Mouse (Mus musculus) heart, embryonic 11.5 days (tissue): ENCODE results near the gene Nfat5. TPM values are rescaled to one million over a fixed set of nuclear protein-coding genes. Genes with fewer than 3 reads are reported as not detected.

Experiments
- ATAC-seq: fragments of 200-750 bp; cut with Nextera tagmentation; replicated peaks from 2 replicates; pipeline ENCODE4 v1.8.0; 2017; ENCODE audit warnings: moderate library complexity; ENCODE audit not compliant: insufficient number of reproducible peaks, low FRiP score, low TSS enrichment
- H3K27ac ChIP-seq: fragments of 300-500 bp; sonication (generic); 2 replicates; pipeline ENCODE4 v1.5.1; 2014; ENCODE audit warnings: mild to moderate bottlenecking, low read depth, low read length
- H3K27me3 ChIP-seq: fragments of 300-500 bp; sonication (generic); 2 replicates; pipeline ENCODE4 v1.6.1; 2014; ENCODE audit warnings: mild to moderate bottlenecking, low read length, mixed read lengths; ENCODE audit not compliant: control insufficient read depth, insufficient read depth
- H3K36me3 ChIP-seq: fragments of 300-500 bp; sonication (generic); 2 replicates; pipeline ENCODE4 v1.6.1; 2014; ENCODE audit warnings: mild to moderate bottlenecking, low read length, moderate library complexity, mixed read lengths; ENCODE audit not compliant: control insufficient read depth, insufficient read depth
- H3K4me1 ChIP-seq: fragments of 300-500 bp; sonication (generic); 2 replicates; pipeline ENCODE4 v1.6.1; 2014; ENCODE audit warnings: low read length; ENCODE audit not compliant: control insufficient read depth, insufficient read depth
- H3K4me2 ChIP-seq: fragments of 300-500 bp; sonication (generic); 2 replicates; pipeline ENCODE4 v1.6.1; 2014; ENCODE audit warnings: mild to moderate bottlenecking, moderate library complexity
- H3K4me3 ChIP-seq: fragments of 300-500 bp; sonication (generic); 2 replicates; pipeline ENCODE4 v1.5.1; 2014; ENCODE audit warnings: low read depth, low read length
- H3K9ac ChIP-seq: fragments of 300-500 bp; sonication (generic); 2 replicates; pipeline ENCODE4 v1.6.1; 2014; ENCODE audit warnings: mild to moderate bottlenecking, low read depth, low read length, moderate library complexity
- H3K9me3 ChIP-seq: fragments of 300-500 bp; sonication (generic); replicated peaks from 2 replicates; pipeline ENCODE4 v1.6.1; 2016; ENCODE audit warnings: low read length; ENCODE audit not compliant: control insufficient read depth
- WGBS: fragments of 180-500 bp; shearing (Covaris S2); extraction: QIAGEN DNeasy Blood & Tissue Kit; methylation state at CpG from one replicate; pipeline ENCODE4 v1.1.7; 2014; ENCODE audit not compliant: insufficient replicate concordance; 5-methylcytosine and 5-hydroxymethylcytosine counted together
- polyA plus RNA-seq: library from polyadenylated mRNA; unstranded; fragments of >200 nt; fragmentation: Nextera tagmentation; extraction: Ambion mirVana; gene quantifications from 2 replicates; pipeline ENCODE4 v1.2.1, GENCODE M21; 2014

Gene Nfat5
- polyA plus RNA-seq, 1 experiment from 2014 or later = 12.2 TPM

GRCm38 (mm10) chr8:107412552-107412951 lies 119.3 kb downstream of the Nfat5 start:
- Histone ChIP-seq H3K36me3 (peaks cover 51% of the 10 kb centered on the region), H3K27me3 (no peaks in the 10 kb centered on the region), H3K4me3 (no peak overlapping the region), H3K9me3 (no peaks in the 10 kb centered on the region), H3K4me2 (no peak overlapping the region), H3K9ac (no peak overlapping the region), H3K27ac (no peak overlapping the region), H3K4me1 (no peaks in the 10 kb centered on the region)
- no peak for ATAC-seq
- 89% methylated on average over 8 of the region's 8 CpGs for WGBS

DNA sequence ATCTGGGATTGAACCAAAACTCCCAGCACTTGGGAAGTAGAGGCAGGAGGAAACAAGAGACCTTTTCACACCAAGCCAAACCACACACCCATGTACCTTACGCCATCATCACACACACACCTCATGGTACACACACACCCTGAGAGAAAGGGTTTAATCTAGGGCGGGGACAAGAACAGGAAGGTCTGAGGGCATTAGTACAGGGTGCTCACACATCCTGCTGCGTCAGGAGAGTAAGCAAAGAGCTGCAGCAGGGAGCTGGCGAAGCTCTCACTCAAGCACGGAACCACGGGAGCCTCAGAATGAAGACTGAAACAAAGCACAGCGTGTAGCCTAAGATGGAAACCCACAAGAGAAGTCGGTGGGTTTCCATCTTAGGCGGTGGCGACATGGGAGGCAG lies 120.6 kb downstream of the Nfat5 start:
- H3K36me3 ChIP-seq = peaks cover 59% of the 10 kb centered on the region
- no peak overlapping the region for H3K4me2 ChIP-seq
- H3K27me3 ChIP-seq = no peaks in the 10 kb centered on the region
- no peak overlapping the region for H3K9ac ChIP-seq
- ATAC-seq = no peak
- H3K4me1 ChIP-seq = no peaks in the 10 kb centered on the region
- H3K4me3 ChIP-seq = no peak overlapping the region
- H3K9me3 ChIP-seq = no peaks in the 10 kb centered on the region
- 85% methylated on average over 10 of the region's 10 CpGs for WGBS
- no peak overlapping the region for H3K27ac ChIP-seq

DNA sequence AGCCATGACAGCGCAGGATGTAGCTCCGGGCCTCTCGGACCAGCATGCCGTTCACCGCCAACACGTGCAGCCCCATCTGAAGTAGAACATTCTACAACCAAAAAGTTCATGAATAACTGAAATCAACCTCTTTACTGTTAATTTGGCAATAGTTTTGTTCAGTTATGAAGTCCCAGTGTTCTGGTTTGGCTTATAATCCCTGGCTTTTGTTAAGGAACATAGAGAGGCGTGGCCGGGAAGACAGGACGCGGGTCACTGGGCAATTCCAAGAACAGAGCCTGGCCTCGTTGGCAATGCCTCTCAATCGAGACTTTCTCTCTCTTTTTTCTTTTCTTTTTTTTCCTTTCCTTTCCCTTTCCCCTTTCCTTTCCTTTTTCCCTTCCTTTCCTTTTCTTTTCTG lies 123.7 kb downstream of the Nfat5 start:
- Histone ChIP-seq H3K4me2 (no peak overlapping the region), H3K9me3 (no peaks in the 10 kb centered on the region), H3K36me3 (peaks cover 55% of the 10 kb centered on the region), H3K4me1 (no peaks in the 10 kb centered on the region), H3K27me3 (no peaks in the 10 kb centered on the region), H3K27ac (no peak overlapping the region), H3K9ac (no peak overlapping the region), H3K4me3 (no peak overlapping the region)
- 91% methylated on average over 12 of the region's 12 CpGs for WGBS
- no peak for ATAC-seq

- H3K4me3 ChIP-seq = peak overlapping the region; percentile 81
- H3K27me3 ChIP-seq = 0 out of 2 replicates have a peak, but pooled peaks cover 2% of the 10 kb centered on the region
- peaks cover 8% of the 10 kb centered on the region for H3K36me3 ChIP-seq
- no peaks in the 10 kb centered on the region for H3K9me3 ChIP-seq
- ATAC-seq = no peak
- H3K4me2 ChIP-seq = peak overlapping the region; percentile 83
- H3K4me1 ChIP-seq = peaks cover 8% of the 10 kb centered on the region; the same call in 1 of the 2 replicates
- H3K27ac ChIP-seq = no peak overlapping the region
- H3K9ac ChIP-seq = peak overlapping the region; percentile 92
- WGBS = 30% methylated on average over 9 of the region's 9 CpGs
These were observed 130.9 kb downstream of the Nfat5 start for GRCm38 (mm10) chr8:107424176-107424575.

DNA sequence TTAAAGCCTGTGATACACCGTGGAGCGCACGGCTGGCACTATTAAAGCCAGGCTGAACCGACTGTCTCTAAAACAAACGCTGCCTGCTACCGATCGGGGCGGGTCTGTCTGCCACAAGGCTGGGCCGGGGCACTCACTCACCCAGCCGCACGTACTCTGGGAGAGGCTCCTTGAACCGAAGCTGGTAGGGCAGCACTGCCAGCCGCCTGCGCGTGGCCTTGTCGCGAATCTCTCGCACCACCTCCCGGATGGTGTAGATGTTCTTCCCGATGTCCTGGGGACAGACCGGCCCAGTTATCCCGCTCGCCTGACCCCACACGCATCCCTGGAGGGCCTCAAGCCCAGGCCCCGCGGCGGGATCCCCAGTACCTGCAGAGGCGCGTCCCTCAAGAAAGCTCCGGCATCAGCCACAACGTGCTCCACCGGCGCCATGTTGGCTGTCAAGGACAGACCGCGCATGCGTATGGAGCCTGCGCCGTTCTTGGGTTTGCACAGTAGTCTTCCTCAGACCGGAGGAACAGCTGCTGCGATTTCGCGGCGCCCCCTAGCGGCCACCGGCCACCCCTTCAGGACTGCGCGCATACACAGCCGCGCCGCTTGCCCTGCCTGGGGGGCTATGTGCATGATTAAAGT lies 131.4 kb downstream of the Nfat5 start, which contains the start of gene Nob1:
Gene Nob1, minus strand, starts transcription at position 455 of the 633 bp plus-strand sequence.
- Histone ChIP-seq H3K4me3 (peak within 1 kb of the TSS; percentile 81), H3K4me1 (peaks cover 8% of the 10 kb centered on the region; the same call in 1 of the 2 replicates), H3K9ac (peak within 1 kb of the TSS; percentile 92), H3K27me3 (0 out of 2 replicates have a peak, but pooled peaks cover 2% of the 10 kb centered on the region), H3K9me3 (no peaks in the 10 kb centered on the region), H3K36me3 (peaks cover 6% of the 10 kb centered on the region), H3K4me2 (peak within 1 kb of the TSS; percentile 83), H3K27ac (peak within 1 kb of the TSS; percentile 67; the same call in 1 of the 2 replicates)
- peak; percentile 98 for ATAC-seq
- WGBS = under 1% methylated on average over 50 of the region's 50 CpGs

DNA sequence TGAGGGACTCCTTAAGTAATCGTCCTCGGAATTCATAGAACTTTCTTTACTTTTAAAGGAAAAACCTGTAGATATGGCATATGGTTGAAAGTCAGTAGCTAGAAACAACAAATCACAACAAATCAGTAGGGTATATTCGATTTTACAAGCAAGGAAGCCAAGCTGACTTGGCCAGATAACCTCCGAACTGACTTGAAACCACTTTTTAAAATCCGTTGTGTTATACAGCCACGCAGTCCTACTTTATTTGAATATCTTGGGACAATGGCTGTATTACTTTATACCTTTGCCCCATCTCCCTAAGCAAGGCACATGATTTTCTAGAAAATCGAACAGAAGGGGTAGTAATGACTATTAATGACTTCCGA lies 131.9 kb downstream of the Nfat5 start:
- H3K36me3 ChIP-seq = peaks cover 6% of the 10 kb centered on the region
- 38% methylated on average over 8 of the region's 8 CpGs for WGBS
- H3K27me3 ChIP-seq = 0 out of 2 replicates have a peak, but pooled peaks cover 2% of the 10 kb centered on the region
- H3K27ac ChIP-seq = no peak overlapping the region
- no peaks in the 10 kb centered on the region for H3K9me3 ChIP-seq
- ATAC-seq = no peak
- peak overlapping the region; percentile 81; the same call in 1 of the 2 replicates for H3K4me3 ChIP-seq
- no peak overlapping the region for H3K9ac ChIP-seq
- peak overlapping the region; percentile 83 for H3K4me2 ChIP-seq
- H3K4me1 ChIP-seq = peaks cover 8% of the 10 kb centered on the region; the same call in 1 of the 2 replicates

Other genes with a start within 250 kb of the Nfat5 start
- gene Pdf, start 244.9 kb upstream of the Nfat5 start, polyA plus RNA-seq = 40.7 and 42.6 TPM in 2 replicates
- 31.5 and 31.9 TPM in 2 replicates for gene Cog8, start 236.8 kb upstream of the Nfat5 start, polyA plus RNA-seq
- 66.9 and 71.9 TPM in 2 replicates for gene Nip7, start 236.6 kb upstream of the Nfat5 start, polyA plus RNA-seq
- gene Tmed6, start 227.8 kb upstream of the Nfat5 start, polyA plus RNA-seq = not detected in 2 replicates
- gene Terf2, start 196.9 kb upstream of the Nfat5 start, polyA plus RNA-seq = 7.5 and 10.9 TPM in 2 replicates
- gene Cyb5b, start 142.8 kb upstream of the Nfat5 start, polyA plus RNA-seq = 87.0 and 93.6 TPM in 2 replicates
- 6.8 and 6.9 TPM in 2 replicates for gene Nqo1, start 109.7 kb downstream of the Nfat5 start, polyA plus RNA-seq
- 48.4 and 48.8 TPM in 2 replicates for gene Nob1, start 131.6 kb downstream of the Nfat5 start, polyA plus RNA-seq
- 34.6 and 35.2 TPM in 2 replicates for gene Wwp2, start 142.9 kb downstream of the Nfat5 start, polyA plus RNA-seq